Mouse (Mus musculus) MEL (cell line): ENCODE measurements around the gene Prr23a3. TPM values are rescaled to one million over a fixed set of nuclear protein-coding genes. Genes with fewer than 3 reads are reported as not detected.

Experiments
- DNase-seq: peaks from one replicate; pipeline ENCODE4 v3.0.0; 2011; ENCODE audit warnings: low read depth, low spot score
- H3K27ac ChIP-seq: 2 replicates; pipeline ENCODE4 v1.5.1; 2012; ENCODE audit warnings: low read depth, mild to moderate bottlenecking, control low read depth, low read length, moderate library complexity; ENCODE audit not compliant: control insufficient read depth
- H3K27me3 ChIP-seq, 2 experiments: fragments of 150-350 bp in 1 of 2; sonication (generic) in 1 of 2; 2 replicates each; pipeline ENCODE4 v1.6.1; 2012; ENCODE audit warnings: low read length in 2 of 2, mild to moderate bottlenecking in 2 of 2, improper control_type of control experiment in 1 of 2, moderate library complexity in 1 of 2; ENCODE audit not compliant: insufficient read depth in 2 of 2, control insufficient read depth in 1 of 2
- H3K36me3 ChIP-seq, 2 experiments: 2 replicates each; pipeline ENCODE4 v1.6.1; 2012 to 2014; ENCODE audit warnings: low read length in 2 of 2, improper control_type of control experiment in 1 of 2, inconsistent platforms in 1 of 2, mild to moderate bottlenecking in 1 of 2; ENCODE audit not compliant: insufficient read depth in 2 of 2, control insufficient read depth in 1 of 2
- H3K4me1 ChIP-seq, 2 experiments: fragments of 150-350 bp in 1 of 2; sonication (generic) in 1 of 2; 2 replicates each; pipeline ENCODE4 v1.6.1; 2012; ENCODE audit warnings: low read length in 2 of 2, improper control_type of control experiment in 1 of 2, mild to moderate bottlenecking in 1 of 2; ENCODE audit not compliant: insufficient read depth in 2 of 2, control insufficient read depth in 1 of 2
- H3K4me3 ChIP-seq, 2 experiments: fragments of 150-350 bp in 1 of 2; sonication (generic) in 1 of 2; 2 replicates each; pipeline ENCODE4 v1.5.1; 2012; ENCODE audit warnings: low read depth in 2 of 2, low read length in 2 of 2, mild to moderate bottlenecking in 2 of 2, moderate library complexity in 2 of 2, control low read depth in 1 of 2, improper control_type of control experiment in 1 of 2; ENCODE audit not compliant: control insufficient read depth in 1 of 2, insufficient read depth in 1 of 2
- H3K79me2 ChIP-seq: 2 replicates; pipeline ENCODE4 v1.6.1; 2012; ENCODE audit warnings: mild to moderate bottlenecking, low read length, moderate library complexity; ENCODE audit not compliant: control insufficient read depth, poor library complexity, insufficient read depth
- H3K9ac ChIP-seq: 2 replicates; pipeline ENCODE4 v1.6.1; 2012; ENCODE audit warnings: low read depth, mild to moderate bottlenecking, control low read depth, low read length, moderate library complexity; ENCODE audit not compliant: control insufficient read depth, poor library complexity, severe bottlenecking
- H3K9me3 ChIP-seq: fragments of 150-350 bp; sonication (generic); replicated peaks from 2 replicates; pipeline ENCODE4 v1.6.1; 2012; ENCODE audit warnings: mild to moderate bottlenecking, low read length, improper control_type of control experiment, moderate library complexity; ENCODE audit not compliant: insufficient read depth
- BHLHE40 ChIP-seq: IDR thresholded peaks from 2 replicates; pipeline ENCODE4 v1.6.1; 2012; ENCODE audit warnings: low read depth, mild to moderate bottlenecking, inconsistent platforms, low read length, improper control_type of control experiment, borderline replicate concordance
- CHD1 ChIP-seq: IDR thresholded peaks from 2 replicates; pipeline ENCODE4 v1.6.1; 2012; ENCODE audit warnings: low read depth, mild to moderate bottlenecking, inconsistent platforms, low read length, improper control_type of control experiment
- CHD2 ChIP-seq: IDR thresholded peaks from 2 replicates; pipeline ENCODE4 v1.6.1; 2011; ENCODE audit warnings: low read length, improper control_type of control experiment
- CTCF ChIP-seq, 3 experiments: IDR thresholded peaks in 2 of 3; conservative IDR thresholded peaks in 1 of 3; 2 replicates each; pipeline ENCODE4 v1.5.1; 2011 to 2012; ENCODE audit warnings: low read length in 3 of 3, low read depth in 2 of 3, mild to moderate bottlenecking in 2 of 3, improper control_type of control experiment in 1 of 3, inconsistent platforms in 1 of 3, mixed read lengths in 1 of 3, moderate library complexity in 1 of 3; ENCODE audit not compliant: control insufficient read depth in 1 of 3, insufficient read depth in 1 of 3, poor library complexity in 1 of 3, severe bottlenecking in 1 of 3
- EP300 ChIP-seq, 2 experiments: IDR thresholded peaks; 2 replicates each; pipeline ENCODE4 v1.6.1; 2011; ENCODE audit warnings: improper control_type of control experiment in 2 of 2, low read length in 2 of 2, low read depth in 1 of 2, mild to moderate bottlenecking in 1 of 2
- ETS1 ChIP-seq: IDR thresholded peaks from 2 replicates; pipeline ENCODE4 v1.6.1; 2012; ENCODE audit warnings: low read depth, mild to moderate bottlenecking, inconsistent platforms, low read length, improper control_type of control experiment, moderate library complexity
- HCFC1 ChIP-seq: IDR thresholded peaks from 2 replicates; pipeline ENCODE4 v1.6.1; 2012; ENCODE audit warnings: low read depth, mild to moderate bottlenecking, inconsistent platforms, low read length, improper control_type of control experiment, moderate library complexity
- KAT2A ChIP-seq: conservative IDR thresholded peaks from 2 replicates; pipeline ENCODE4 v1.6.1; 2012; ENCODE audit warnings: low read depth, low read length, improper control_type of control experiment, inconsistent platforms
- MAFK ChIP-seq: IDR thresholded peaks from 2 replicates; pipeline ENCODE4 v1.6.1; 2011; ENCODE audit warnings: low read depth, mild to moderate bottlenecking, low read length, improper control_type of control experiment, borderline replicate concordance
- MAX ChIP-seq: IDR thresholded peaks from 2 replicates; pipeline ENCODE4 v1.6.1; 2011; ENCODE audit warnings: low read length, improper control_type of control experiment
- MYB ChIP-seq: IDR thresholded peaks from 2 replicates; pipeline ENCODE4 v1.6.1; 2011; ENCODE audit warnings: mild to moderate bottlenecking, low read depth, low read length, improper control_type of control experiment
- NELFE ChIP-seq: IDR thresholded peaks from 2 replicates; pipeline ENCODE4 v1.6.1; 2011; ENCODE audit warnings: low read depth, low read length, improper control_type of control experiment
- POLR2A ChIP-seq, 2 experiments: IDR thresholded peaks; 2 replicates each; pipeline ENCODE4 v1.6.1; 2011 to 2012; ENCODE audit warnings: low read length in 2 of 2, mild to moderate bottlenecking in 2 of 2, control low read depth in 1 of 2, improper control_type of control experiment in 1 of 2, low read depth in 1 of 2, moderate library complexity in 1 of 2; ENCODE audit not compliant: control insufficient read depth in 1 of 2, insufficient read depth in 1 of 2, poor library complexity in 1 of 2
- POLR2AphosphoS2 ChIP-seq: IDR thresholded peaks from 2 replicates; pipeline ENCODE4 v1.6.1; 2011; ENCODE audit warnings: low read length, improper control_type of control experiment
- POLR2AphosphoS5 ChIP-seq: IDR thresholded peaks from 2 replicates; pipeline ENCODE4 v1.6.1; 2012; ENCODE audit warnings: low read depth, borderline replicate concordance, mild to moderate bottlenecking, inconsistent platforms, low read length, moderate library complexity, mixed read lengths
- RAD21 ChIP-seq: IDR thresholded peaks from 2 replicates; pipeline ENCODE4 v1.6.1; 2011; ENCODE audit warnings: mild to moderate bottlenecking, low read depth, low read length, improper control_type of control experiment
- RCOR1 ChIP-seq: IDR thresholded peaks from 2 replicates; pipeline ENCODE4 v1.6.1; 2012; ENCODE audit warnings: low read depth, mild to moderate bottlenecking, inconsistent platforms, low read length, improper control_type of control experiment
- SIN3A ChIP-seq: IDR thresholded peaks from 2 replicates; pipeline ENCODE4 v1.6.1; 2012; ENCODE audit warnings: low read length, improper control_type of control experiment, inconsistent platforms
- SMC3 ChIP-seq: IDR thresholded peaks from 2 replicates; pipeline ENCODE4 v1.6.1; 2011; ENCODE audit warnings: low read depth, low read length, improper control_type of control experiment
- TAL1 ChIP-seq: IDR thresholded peaks from 2 replicates; pipeline ENCODE4 v1.6.1; 2012; ENCODE audit warnings: mild to moderate bottlenecking, inconsistent platforms, low read length, moderate library complexity, mixed read lengths
- TBP ChIP-seq: IDR thresholded peaks from 2 replicates; pipeline ENCODE4 v1.8.0; 2011; ENCODE audit warnings: low read depth, low read length, improper control_type of control experiment
- UBTF ChIP-seq: IDR thresholded peaks from 2 replicates; pipeline ENCODE4 v1.6.1; 2012; ENCODE audit warnings: low read depth, mild to moderate bottlenecking, inconsistent platforms, low read length, improper control_type of control experiment, moderate library complexity, borderline replicate concordance; ENCODE audit not compliant: insufficient read depth
- USF2 ChIP-seq, 2 experiments: IDR thresholded peaks; 2 replicates each; pipeline ENCODE4 v1.6.1; 2011 to 2012; ENCODE audit warnings: improper control_type of control experiment in 2 of 2, low read length in 2 of 2, borderline replicate concordance in 1 of 2, inconsistent platforms in 1 of 2, low read depth in 1 of 2, mild to moderate bottlenecking in 1 of 2; ENCODE audit not compliant: insufficient read depth in 1 of 2
- ZC3H11A ChIP-seq: IDR thresholded peaks from 2 replicates; pipeline ENCODE4 v1.6.1; 2012; ENCODE audit warnings: low read depth, mild to moderate bottlenecking, inconsistent platforms, low read length, improper control_type of control experiment
- ZMIZ1 ChIP-seq: IDR thresholded peaks from 2 replicates; pipeline ENCODE4 v1.6.1; 2012; ENCODE audit warnings: low read depth, mild to moderate bottlenecking, inconsistent platforms, low read length, improper control_type of control experiment, moderate library complexity
- ZNF384 ChIP-seq: IDR thresholded peaks from 2 replicates; pipeline ENCODE4 v1.6.1; 2012; ENCODE audit warnings: low read depth, mild to moderate bottlenecking, inconsistent platforms, low read length, improper control_type of control experiment
- polyA plus RNA-seq, 2 experiments: library from polyadenylated mRNA; stranded (reverse) in 1 of 2; unstranded in 1 of 2; fragments of >175 nt in 1 of 2; fragments of >200 nt in 1 of 2; gene quantifications; 2 replicates each; pipeline versions ENCODE4 v1.2.1 to v1.2.4; 2012; ENCODE audit warnings: low replicate concordance in 2 of 2, low read depth in 1 of 2; ENCODE audit not compliant: insufficient read length in 2 of 2, insufficient read depth in 1 of 2, missing spikeins in 1 of 2
- total RNA-seq: library from RNA; depleted of rRNA; stranded (reverse); fragments of 300-350 nt; gene quantifications from 2 replicates; pipeline ENCODE4 v1.2.3, GENCODE M21; 2012

The Prr23a3 gene
- total and polyA plus RNA-seq, 3 experiments = not detected

- no peak for DNase-seq
- no peaks in the 10 kb centered on the region for H3K4me1 ChIP-seq
- no peaks in the 10 kb centered on the region for H3K36me3 ChIP-seq
- no peaks in the 10 kb centered on the region for H3K79me2 ChIP-seq
- H3K9me3 ChIP-seq = no peaks in the 10 kb centered on the region
- no peaks in the 10 kb centered on the region for H3K27me3 ChIP-seq
- no peak for TF ChIP-seq POLR2AphosphoS2
- no peak for TF ChIP-seq SIN3A
- TF ChIP-seq CHD1 = no peak
- no peak for TF ChIP-seq EP300 (IDR thresholded peaks at IDR 0.05; ENCODE audit: low read depth in 1 of 2, low read length in 2 of 2)
- TF ChIP-seq CHD2 = no peak
- TF ChIP-seq ZMIZ1 = no peak
- TF ChIP-seq SMC3 = no peak
- no peak for TF ChIP-seq ETS1
- no peak for TF ChIP-seq TBP
- TF ChIP-seq MAX = no peak
- TF ChIP-seq KAT2A = no peak
- TF ChIP-seq BHLHE40 = no peak
- no peak within 1 kb of the TSS for H3K4me3 ChIP-seq
- H3K27ac ChIP-seq = no peak within 1 kb of the TSS
- H3K9ac ChIP-seq = no peak within 1 kb of the TSS
These were observed 22.4 kb upstream of the Prr23a3 start, which contains the start of gene Prr23a1 for GRCm38 (mm10) chr9:98842117-98842516. Gene Prr23a1, plus strand, starts transcription at chr9:98842503.

- H3K27ac ChIP-seq = no peak within 1 kb of the TSS
- no peaks in the 10 kb centered on the region for H3K36me3 ChIP-seq
- TF ChIP-seq MYB (no peak), RAD21 (no peak), CHD1 (no peak), BHLHE40 (no peak), MAFK (no peak), TAL1 (no peak), ZNF384 (no peak), RCOR1 (no peak), NELFE (no peak), POLR2AphosphoS5 (no peak), UBTF (no peak), USF2 (IDR thresholded peaks at IDR 0.05; ENCODE audit: borderline replicate concordance in 1 of 2, insufficient read depth in 1 of 2, low read depth in 1 of 2, low read length in 2 of 2) (no peak), EP300 (IDR thresholded peaks at IDR 0.05; ENCODE audit: low read depth in 1 of 2, low read length in 2 of 2) (no peak), SMC3 (no peak), CTCF (IDR thresholded peaks at IDR 0.05 in 2 of 3, conservative IDR thresholded peaks at IDR 0.05 in 1 of 3; ENCODE audit: control insufficient read depth in 1 of 3, insufficient read depth in 1 of 3, low read depth in 2 of 3, low read length in 3 of 3, poor library complexity in 1 of 3, severe bottlenecking in 1 of 3) (no peak), ZC3H11A (no peak), POLR2A (IDR thresholded peaks at IDR 0.05; ENCODE audit: control insufficient read depth in 1 of 2, insufficient read depth in 1 of 2, low read depth in 1 of 2, low read length in 2 of 2, poor library complexity in 1 of 2) (no peak), HCFC1 (no peak), CHD2 (no peak)
- no peaks in the 10 kb centered on the region for H3K79me2 ChIP-seq
- no peak within 1 kb of the TSS for H3K4me3 ChIP-seq
- H3K27me3 ChIP-seq = no peaks in the 10 kb centered on the region
- no peak for DNase-seq
- H3K4me1 ChIP-seq = no peaks in the 10 kb centered on the region
- no peak within 1 kb of the TSS for H3K9ac ChIP-seq
- H3K9me3 ChIP-seq = no peaks in the 10 kb centered on the region
These were observed 8.4 kb upstream of the Prr23a3 start, which contains the start of gene Prr23a2 for GRCm38 (mm10) chr9:98856210-98856609. Gene Prr23a2, plus strand, starts transcription at chr9:98856494.
